Mouse (Mus musculus) liver, adult 2 months (tissue): ENCODE results near the gene Zdhhc12.

Experiments used
- CTCF ChIP-seq: fragments of 200-500 bp; IDR thresholded peaks from 2 replicates; pipeline ENCODE4 v1.5.1; 2011; ENCODE audit warnings: low read depth, low read length, control low read depth
- POLR2A ChIP-seq: fragments of 200-500 bp; IDR thresholded peaks from 2 replicates; pipeline ENCODE4 v1.6.1; 2011; ENCODE audit warnings: low read length, control low read depth; ENCODE audit not compliant: insufficient read depth; ENCODE audit errors: extremely low read depth

DNA sequence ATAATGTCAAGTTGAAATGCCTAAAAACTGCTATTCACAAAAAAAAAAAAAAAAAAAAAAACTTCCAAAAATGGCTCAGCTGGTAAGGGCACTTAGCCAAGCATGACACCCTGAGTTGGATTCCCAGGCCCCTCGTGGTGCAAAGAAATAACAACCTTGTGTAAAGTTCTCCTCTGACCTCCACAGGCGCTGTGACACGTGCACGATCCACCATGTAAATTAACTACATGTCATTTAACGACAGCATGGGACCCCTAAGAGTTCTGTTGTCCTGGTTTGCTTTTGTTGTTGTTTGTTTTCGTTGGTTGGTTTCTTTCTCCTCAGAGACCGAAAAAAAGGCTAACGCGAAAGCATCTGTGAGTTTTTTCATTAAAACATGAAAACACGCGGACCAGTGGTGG, 45.3 kb downstream of the Zdhhc12 start:
- TF ChIP-seq CTCF (no peak), POLR2A (no peak)
